Mouse (Mus musculus): ENCODE results near the gene Homez.

Gene Homez

DNA sequence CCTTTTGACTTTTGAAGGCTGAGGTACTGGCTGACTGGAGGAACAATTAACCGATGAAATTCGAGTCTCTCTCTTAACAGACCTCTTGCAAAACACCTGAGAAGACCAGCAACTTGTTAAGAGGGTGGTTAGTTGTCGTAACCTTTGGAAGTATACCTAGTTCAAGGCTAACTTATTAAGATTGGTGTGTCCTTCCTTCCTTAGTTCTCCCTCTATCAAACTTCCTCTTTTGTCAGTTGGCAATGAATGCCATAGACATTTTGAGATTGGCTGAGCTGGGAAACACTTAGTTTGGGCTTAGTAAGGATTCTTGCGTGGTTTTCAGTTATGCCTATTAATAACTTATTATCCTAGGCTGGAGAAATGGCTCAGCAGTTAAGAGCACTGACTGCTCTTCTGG lies 2.7 kb downstream of the Homez start:
- no peak for DNase-seq (ENCODE audit: low spot score)

DNA sequence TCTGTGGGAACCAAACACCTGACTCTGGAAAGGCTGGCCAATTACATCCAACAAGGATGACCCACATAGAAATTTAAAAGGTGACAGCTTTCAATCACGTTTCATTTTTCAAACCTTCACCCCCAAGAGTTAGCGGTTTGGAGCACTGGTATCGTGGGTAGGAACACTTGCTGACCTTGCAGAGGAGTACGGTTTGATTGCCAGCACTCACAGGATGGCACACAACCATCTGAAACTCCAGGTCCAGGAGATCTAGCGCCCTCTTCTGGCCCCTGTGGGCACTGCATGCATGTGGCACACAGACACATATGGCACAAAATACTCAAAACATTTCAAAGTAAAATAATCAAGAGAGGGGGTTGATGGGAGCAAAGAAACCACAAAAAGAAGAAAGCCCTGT lies 3.8 kb downstream of the Homez start:
- DNase-seq (ENCODE audit: low spot score): no peak

DNA sequence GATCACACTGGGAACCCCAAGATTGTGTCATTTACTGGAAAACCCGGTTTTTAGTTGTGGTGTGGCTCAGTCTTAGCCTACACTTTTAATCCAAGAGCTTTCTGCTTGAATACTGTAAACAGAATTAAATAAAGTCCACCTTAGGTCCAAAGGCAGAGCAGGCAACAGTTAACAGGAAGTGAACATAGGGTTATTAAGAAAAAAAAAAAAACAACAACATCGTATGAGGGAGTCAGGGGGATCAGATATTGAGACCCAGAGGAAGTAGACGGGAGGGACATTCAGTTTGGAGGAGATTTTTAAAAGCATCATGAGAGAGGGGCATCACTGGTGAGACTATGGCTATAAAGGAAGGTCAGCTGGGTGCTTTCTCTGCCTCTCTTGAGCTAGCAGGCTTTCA lies 4.5 kb downstream of the Homez start:
- no peak for DNase-seq (ENCODE audit: low spot score)

DNA sequence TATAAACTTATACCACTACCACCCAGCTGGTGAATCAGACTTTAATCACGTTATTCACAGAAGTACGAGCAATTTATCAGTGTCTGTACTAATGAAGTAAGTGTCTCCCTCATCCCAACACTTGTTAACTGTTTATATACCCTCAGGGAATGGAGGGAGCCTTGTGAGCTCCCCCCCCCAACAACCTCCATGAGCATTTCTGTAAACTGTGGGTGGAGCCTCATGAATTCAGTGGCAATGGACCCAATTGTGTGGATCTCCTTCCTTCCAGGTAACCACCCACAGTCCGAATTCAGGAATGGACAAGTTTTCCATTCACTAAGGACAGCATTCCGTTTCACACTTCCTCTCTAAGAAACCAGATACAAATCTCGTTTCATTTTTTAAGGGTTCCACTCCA lies 5.1 kb downstream of the Homez start:
- no peak for DNase-seq (ENCODE audit: low spot score)

DNA sequence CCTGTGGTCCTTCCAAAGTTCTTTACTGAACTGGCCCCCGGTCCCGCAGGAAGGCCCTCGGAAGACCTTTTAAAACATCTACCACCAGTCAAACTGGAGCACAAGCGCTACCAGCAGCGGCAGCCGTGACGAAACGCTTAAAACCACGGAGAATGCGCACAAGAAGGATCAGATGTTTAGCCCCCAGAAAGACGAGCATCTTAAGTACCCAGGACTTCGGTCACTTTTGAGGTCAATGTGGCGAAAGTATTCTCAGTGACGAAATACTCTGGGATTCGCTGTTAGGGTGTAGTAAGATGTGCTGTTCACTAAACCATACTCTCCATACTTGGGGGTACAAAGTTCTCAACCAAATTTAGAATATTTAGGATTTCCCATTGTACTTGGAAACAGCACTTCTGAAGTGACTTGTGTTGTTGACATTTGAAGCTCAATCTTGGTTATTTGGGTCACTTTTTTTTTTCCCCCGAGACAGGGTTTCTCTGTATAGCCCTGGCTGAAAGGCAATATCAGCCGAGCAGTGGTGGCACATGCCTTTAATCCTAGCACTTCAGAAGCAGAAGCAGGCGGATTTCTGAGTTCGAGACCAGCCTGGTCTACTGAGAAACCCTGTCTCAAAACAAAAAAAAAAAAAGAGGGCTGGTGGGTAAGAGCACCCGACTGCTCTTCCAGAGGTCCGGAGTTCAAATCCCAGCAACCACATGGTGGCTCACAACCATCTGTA lies 6.3 kb downstream of the Homez start:
- DNase-seq (ENCODE audit: low spot score): no peak

DNA sequence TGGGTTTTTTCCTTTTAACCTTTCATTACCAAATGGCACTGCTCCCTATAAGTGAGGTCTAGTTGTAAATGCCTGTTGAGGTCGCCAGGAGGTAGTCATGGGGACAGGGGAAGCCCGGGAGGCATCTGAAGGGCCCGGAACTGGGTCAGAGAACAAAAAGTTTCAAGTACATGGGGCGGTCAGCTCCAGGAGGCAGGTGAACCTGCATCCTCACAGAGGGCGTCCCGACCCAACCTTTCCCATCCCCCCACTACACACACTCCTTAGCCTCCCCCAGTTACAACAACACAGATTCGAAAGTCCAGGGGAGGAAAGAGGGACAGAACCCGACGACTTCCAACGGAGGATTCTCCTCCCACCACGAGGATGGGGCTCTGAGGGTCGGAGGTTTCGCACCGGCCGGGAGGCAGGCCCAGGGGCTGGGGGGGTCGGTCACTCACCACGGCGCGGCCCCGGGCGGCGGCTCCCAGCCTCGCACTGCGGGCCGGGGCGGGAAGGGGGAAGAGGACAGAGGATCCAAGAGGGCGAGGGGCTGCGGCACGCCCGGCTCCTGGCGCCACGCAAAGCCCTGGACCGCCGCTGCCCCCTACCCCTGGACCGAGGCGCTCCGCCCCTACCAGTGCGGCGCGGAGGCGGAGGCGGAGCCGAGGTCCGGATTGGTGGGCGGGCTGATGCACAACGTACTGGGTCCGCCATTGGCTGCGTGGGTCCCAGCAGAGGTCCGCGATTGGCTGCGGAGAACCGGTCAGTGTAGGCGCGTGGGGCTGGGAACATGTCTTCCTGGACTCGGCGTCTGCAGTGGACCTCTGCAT lies 7.1 kb downstream of the Homez start:
- peak; percentile 83 for DNase-seq (ENCODE audit: low spot score)

DNA sequence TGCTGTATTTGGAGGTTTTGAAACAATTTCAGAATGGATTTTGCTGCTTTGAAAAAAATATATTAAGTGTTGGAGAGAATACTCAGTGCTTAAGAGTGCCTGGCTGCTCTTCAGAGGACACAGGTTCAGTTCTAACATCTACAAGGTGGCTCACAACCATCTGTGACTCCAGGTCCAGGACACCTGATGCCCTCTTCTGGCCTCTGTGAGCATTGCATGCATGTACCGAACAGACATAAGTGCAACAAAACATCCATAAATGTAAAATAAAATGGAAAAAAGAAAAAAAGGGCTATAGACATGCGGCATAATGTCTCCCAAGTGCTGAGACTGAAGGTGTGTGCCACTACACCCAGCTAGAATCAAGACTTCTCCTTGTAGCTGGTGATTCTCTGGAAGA lies 10.2 kb downstream of the Homez start:
- DNase-seq (ENCODE audit: low spot score): peak; percentile 53

DNA sequence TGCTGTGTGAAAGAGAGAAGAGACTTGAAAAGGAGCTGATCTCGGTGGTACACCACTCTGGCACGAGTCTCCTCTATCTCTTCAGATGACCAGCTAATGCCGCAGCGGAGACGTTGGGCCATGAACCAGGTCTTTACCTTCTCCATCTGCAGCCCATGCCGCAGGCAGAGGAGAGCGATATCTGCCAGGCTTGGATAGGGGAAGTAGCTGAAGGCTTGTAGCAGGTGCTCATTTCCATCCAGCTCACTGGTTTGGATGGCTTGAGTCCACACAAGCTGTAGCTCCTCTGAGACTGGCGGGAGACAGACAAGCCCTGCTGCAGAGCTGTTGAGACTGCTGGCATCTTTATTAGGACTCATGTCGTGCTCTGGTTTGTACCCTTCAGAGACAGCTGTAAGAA lies 12.9 kb downstream of the Homez start:
- DNase-seq (ENCODE audit: low spot score): no peak

DNA sequence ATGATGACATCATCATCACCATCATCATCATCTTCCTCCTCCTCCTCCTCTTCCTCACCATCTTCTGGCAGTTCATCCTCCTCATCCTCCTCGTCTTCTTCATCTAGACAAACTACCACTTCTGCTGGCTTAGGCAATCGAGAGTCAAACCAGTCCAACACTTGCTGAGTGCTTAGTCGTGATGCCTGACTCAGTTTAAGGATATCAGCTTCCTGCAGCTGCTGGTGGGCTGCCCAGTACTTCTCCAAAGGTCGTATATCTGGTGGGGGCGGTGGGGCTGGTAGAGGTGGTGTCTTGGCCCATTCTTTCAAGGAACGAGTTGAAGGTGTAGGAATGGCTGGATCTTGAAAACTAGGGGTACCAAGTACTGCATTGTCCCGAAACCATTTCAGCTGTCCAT lies 14.1 kb downstream of the Homez start:
- DNase-seq (ENCODE audit: low spot score): no peak

DNA sequence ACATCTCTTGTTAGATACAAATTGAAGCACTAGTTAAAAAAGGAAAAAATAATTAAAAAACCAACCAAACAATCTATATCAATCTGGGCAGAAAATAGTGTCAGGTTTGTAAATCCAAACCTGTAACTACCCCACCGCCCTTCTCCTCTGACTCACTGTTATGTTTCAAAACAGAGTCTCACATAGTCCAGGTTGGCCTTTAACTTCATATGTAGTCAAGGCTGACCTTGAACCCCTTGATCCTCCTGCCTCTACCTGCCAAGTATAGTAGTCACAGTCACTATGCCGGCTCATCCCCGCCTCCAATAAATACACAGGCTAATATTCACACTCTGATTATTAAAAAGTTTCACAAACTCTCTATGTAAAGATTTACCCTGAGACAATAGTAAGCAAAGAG lies 15.0 kb downstream of the Homez start:
- no peak for DNase-seq (ENCODE audit: low spot score)

DNA sequence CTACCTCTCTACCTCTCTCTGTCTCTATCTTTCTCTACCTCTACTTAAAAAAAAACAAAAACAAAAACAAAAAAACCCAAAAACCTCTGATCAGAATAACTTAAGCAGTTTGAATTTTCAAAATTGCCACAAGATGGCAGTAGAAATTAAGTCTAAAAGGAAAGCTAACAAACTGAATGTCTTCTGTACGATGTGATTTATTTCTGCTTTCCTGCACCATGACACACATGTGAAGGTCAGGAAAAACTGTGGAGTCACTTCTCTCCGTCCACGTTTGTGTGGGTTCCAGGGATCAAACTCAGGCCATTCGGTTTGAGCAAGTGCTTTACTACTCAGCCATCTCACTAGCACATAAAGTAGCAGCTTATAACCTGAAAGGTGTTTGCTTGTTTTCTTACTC lies 27.3 kb downstream of the Homez start:
- no peak for DNase-seq (ENCODE audit: low spot score)

DNA sequence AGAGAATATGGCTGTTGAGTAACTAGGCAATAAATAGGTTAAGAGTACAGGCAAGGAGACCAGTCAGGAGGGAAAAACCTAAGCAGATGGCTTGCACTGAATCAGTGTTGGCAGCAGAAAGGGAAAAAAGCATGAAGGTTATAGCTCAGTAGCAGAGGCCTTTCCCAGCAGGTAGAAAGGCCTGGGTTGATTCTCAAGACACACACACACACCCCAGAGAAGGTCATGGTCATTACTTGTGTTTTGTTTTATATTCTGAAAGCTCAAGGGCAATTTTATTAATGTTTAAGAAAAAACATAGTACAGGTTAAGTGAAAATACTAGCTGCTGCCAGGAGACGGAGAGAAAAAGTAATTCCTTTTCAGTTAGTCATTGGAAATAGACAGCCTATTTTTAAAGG lies 47.0 kb downstream of the Homez start:
- DNase-seq (ENCODE audit: low spot score): no peak

DNA sequence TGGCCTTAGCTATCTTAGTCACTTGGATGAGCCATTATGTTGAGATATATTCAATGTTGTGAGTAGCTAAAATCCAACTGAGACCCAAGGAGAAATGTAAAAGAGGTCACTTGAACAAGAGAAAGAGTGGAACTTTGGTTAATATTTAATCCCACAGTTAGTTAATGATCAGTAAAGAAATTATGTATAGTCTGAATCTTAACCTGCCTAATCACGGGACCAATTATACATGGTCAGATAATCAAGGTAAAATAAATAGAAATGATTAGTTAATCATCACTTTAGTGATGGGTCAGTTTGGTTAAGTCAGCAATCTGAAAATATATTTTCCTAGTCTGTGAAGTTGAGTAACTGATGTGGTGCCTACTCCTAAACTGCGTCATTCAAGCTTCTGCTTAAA lies 48.5 kb downstream of the Homez start:
- DNase-seq (ENCODE audit: low spot score): no peak

DNA sequence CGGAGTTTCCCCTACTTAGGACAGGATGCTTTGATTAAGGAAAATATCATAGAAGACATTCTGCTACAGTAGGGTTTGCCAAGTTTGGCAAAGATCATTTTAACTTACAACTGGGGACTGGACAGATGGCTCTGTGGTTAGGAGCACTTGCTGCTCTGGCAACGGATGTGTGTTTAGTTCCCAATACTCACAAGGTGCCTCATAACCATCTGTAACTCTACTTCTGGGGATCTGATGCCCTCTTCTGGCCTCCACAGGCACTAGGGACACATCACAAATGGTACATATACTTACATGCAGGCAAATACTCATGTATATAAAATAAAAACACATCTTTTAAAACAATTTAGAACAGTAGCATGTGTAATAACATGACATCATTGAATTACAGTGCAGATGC lies 53.0 kb downstream of the Homez start:
- no peak for DNase-seq (ENCODE audit: low spot score)

DNA sequence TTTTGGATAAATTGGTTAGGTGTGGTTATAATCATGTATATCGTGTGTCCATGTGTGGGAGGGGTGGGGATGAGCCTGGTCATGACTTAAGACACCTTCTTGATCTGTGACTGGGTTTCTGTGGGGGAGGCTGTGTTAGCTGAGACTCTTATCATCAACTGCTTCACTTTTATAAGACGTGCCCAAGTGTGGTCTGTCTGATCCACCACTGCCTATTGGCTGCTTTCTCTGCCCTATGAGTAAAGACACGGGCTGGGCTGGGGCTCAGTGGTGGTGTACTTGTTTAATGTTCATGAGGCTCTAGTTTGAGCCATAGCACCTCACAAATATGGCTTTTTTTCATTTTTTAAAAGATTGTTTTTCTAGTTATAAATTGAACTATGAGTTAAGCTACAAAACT lies 55.0 kb downstream of the Homez start:
- no peak for DNase-seq (ENCODE audit: low spot score)

DNA sequence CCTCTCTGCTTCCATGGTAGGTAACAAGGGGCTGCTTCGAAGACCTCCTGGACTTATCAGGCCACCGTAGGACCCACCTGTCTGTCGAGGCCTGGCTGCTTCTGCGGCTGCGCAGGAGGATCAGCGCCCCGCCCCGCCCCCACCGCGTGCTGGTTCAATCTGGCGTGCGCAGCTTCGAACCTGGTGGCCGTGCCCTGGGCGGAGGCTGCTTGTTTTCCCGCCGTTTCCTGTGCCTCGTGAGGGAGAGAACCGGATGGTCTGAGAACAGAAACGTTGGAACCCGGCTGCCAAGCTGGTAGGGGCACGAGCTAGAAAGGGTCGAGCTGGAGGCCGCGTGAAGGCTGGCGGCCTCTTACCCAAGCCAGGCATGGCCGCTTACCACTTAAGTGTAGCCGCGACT lies 56.8 kb downstream of the Homez start, which contains the start of gene Rnf212b:
TSS of gene Rnf212b (plus strand) at position 151 of the 400 bp plus-strand sequence.
- DNase-seq (ENCODE audit: low spot score): no peak

DNA sequence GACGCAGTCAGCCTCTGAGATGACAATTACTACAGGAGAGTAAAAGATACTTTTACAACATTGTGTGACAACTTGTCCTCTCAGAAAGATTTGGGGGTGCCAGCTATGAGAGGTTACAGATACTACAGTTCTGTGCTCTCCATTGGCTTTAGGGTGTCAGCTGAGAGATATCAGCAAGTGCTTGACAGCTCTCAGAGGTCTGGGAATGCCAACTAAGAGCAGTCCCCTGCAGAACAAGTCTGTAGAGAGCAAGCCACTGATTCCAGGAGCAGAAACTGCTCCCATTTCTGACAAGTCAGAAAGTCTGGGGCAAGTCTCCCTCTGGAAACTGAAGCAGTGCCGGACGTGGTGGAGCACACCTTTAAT lies 61.1 kb downstream of the Homez start:
- DNase-seq (ENCODE audit: low spot score): no peak

DNA sequence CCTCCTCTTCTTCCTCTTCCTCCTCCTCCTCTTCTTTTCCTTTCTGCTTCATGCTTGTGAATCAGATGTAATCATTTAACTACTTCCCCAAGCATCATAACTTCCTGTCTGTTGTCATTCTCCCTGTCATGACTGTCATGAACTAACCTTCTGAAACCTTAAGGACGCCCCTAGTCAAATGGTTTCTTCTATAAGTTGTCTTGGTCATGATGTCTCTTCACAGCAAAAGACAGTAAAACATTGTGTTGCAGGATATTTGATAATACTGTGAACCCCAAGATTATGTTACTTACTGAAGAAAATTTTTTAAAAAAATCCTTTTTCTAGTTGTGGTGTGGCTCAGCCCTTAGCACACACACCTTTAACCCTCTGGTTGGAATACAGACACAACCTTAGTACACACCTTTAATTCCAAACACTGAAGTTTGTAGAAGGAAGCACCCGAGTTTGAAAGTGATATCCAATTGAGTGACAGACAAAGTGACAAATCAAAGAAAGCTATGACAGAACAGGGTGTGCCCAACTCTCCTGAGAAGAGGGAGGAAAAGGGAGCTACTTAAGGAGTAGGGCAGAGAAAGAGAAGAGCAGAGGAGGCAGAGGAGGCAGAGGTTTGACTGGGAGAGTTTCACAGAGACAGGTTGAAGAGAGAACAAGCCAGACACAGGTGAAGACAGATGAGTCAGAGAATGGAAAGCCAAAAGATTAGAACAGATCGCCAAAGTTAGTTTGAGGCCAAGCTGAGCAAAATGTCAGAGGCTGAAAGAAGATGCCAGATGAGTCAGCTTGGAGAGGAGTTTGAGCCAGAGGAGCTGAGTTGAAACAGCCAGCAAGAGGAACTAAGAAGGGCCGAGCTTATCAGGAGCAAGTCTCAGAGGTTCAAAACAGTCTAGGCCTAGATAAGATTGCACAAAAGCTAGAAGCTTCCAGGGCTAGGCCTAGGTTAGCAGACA lies 61.8 kb downstream of the Homez start:
- no peak for DNase-seq (ENCODE audit: low spot score)

DNA sequence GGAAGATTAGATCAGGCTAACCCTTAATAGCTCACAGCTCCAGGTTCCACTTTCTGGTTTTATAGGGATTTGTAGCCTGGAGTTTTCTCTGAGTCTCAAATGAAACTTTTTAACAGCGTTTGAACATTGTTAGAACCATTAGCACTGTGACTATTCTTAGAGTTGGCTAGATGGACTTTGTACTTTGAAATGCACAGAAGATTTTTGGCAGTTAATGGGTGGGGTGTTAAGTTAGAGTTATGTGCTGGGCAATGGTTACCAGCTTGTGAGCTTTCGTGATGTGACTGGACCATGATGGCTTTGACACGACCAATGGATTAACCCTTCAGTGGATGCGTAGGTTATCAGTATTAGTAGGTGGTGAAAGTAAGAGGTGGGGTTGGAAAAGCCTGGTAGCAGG lies 64.6 kb downstream of the Homez start:
- DNase-seq (ENCODE audit: low spot score): no peak

Data from urinary bladder, postnatal 25 days (tissue).